Mouse (Mus musculus) CH12.LX (cell line): ENCODE measurements at regions not wholly inside any gene's neighbourhood (a gene's known extent, or its start where the extent isn't known, plus 50 kb on each side); places are given as distances from the start of the nearest gene placed in this dataset.

Experiments
- CTCF ChIP-seq, 2 experiments: IDR thresholded peaks in 1 of 2; conservative IDR thresholded peaks in 1 of 2; 2 replicates each; pipeline ENCODE4 v1.5.1; 2011 to 2012; ENCODE audit warnings: low read depth in 2 of 2, low read length in 2 of 2, improper control_type of control experiment in 1 of 2, inconsistent platforms in 1 of 2, mild to moderate bottlenecking in 1 of 2, moderate library complexity in 1 of 2
- EP300 ChIP-seq: IDR thresholded peaks from 2 replicates; pipeline ENCODE4 v1.6.1; 2011; ENCODE audit warnings: low read length, improper control_type of control experiment
- HCFC1 ChIP-seq: IDR thresholded peaks from 2 replicates; pipeline ENCODE4 v1.6.1; 2012; ENCODE audit warnings: low read depth, mild to moderate bottlenecking, inconsistent platforms, low read length, improper control_type of control experiment
- RAD21 ChIP-seq: IDR thresholded peaks from 2 replicates; pipeline ENCODE4 v1.6.1; 2011; ENCODE audit warnings: low read depth, mild to moderate bottlenecking, low read length, improper control_type of control experiment, moderate library complexity
- USF2 ChIP-seq: conservative IDR thresholded peaks from 2 replicates; pipeline ENCODE4 v1.6.1; 2011; ENCODE audit warnings: low read depth, low read length, improper control_type of control experiment

GRCm38 (mm10) chr6:47389908-47390307 is 63.3 kb upstream of the Cul1 start:
- TF ChIP-seq HCFC1 (no peak), RAD21 (no peak), USF2 (no peak), CTCF (conservative IDR thresholded peaks at IDR 0.05 in 1 of 2, IDR thresholded peaks at IDR 0.05 in 1 of 2; ENCODE audit: low read depth in 2 of 2, low read length in 2 of 2) (no peak), EP300 (no peak)
